Mouse (Mus musculus) heart, adult 2 months (tissue): Measurements from ENCODE around the gene Gm42906.

Source experiments
- CTCF ChIP-seq: fragments of 200-600 bp; IDR thresholded peaks from 2 replicates; pipeline ENCODE4 v1.8.1; 2022; ENCODE audit warnings: antibody characterized with exemption, mild to moderate bottlenecking, moderate library complexity
- EP300 ChIP-seq: fragments of 200-500 bp; IDR thresholded peaks from 2 replicates; pipeline ENCODE4 v1.6.1; 2011; ENCODE audit warnings: low read depth, low read length, control low read depth; ENCODE audit not compliant: insufficient read depth
- POLR2A ChIP-seq: fragments of 200-500 bp; IDR thresholded peaks from 2 replicates; pipeline ENCODE4 v1.6.1; 2011; ENCODE audit warnings: mild to moderate bottlenecking, low read depth, low read length, control low read depth; ENCODE audit not compliant: insufficient read depth

DNA sequence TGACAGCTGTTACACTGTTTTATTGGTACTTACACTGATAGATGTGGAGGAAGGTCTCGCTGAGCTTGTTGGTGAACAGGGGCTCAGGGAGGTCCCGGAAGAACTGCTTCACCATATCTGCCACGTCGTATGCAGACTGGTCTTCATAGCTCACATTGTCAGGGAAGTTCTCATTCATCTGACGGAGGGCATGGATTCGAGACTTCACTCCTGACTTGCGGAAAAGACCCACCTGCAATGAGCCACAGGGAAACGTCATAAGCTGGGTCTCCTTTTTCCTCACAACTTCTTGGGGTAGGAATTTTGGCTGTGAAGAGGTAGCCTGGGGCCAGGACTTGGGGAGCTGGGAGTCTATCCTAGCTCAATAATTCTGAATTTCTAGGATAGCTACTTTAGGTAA is 375.6 kb downstream of the Gm42906 start:
- TF ChIP-seq EP300 (no peak), CTCF (no peak), POLR2A (no peak)
